In the genomic region with DNA sequence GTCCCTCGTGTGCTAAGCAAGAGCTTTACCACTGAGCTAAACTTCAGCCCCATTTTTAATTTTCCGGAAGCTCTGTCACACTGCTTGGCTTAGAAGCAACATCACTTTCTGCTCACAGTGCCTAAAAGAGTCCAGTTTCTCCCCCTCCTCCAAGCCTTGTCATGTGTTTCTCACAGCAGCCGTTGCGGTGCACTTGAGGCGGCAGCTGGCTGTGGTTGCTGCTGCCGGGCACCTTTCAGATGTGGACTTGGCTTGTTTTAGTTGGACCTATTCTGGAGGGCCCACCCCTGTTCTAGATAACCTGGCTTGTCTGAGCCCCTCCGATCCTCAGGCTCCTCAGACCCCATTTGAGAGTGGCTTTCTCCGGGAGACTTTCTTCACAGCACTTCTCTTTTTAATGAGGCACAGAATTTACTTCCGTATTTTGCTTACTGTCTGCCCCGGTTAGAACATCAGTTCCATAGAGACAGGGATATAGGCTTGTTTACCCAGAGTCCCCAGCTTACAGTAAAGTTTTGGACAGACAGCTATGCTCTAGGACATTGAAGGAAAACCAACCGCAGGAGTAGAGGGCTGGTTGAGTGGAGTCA, we compare ENCODE assay signal across 10 mouse cellular contexts. TPM values are rescaled to one million over a fixed set of nuclear protein-coding genes. Genes with fewer than 3 reads are reported as not detected.
DNase-seq lines count a peak whose midpoint lies in the region; ATAC-seq and TF ChIP-seq lines count a peak whose summit lies in the region.
"Had no signal": no experiment of that assay in that cellular context is flagged by ENCODE, and none has a peak within 500 bp of the region (broad histone marks: within the 10 kb centered on the region; RNA-seq: fewer than 3 reads in every experiment).

No protein-coding gene starts in this region.

- no peak for TF ChIP-seq CTCF in gastrocnemius, adult 2 months (IDR thresholded peaks at IDR 0.05)
- no peak for TF ChIP-seq CTCF in liver, postnatal 0 days (IDR thresholded peaks at IDR 0.05; ENCODE audit: low read depth)

- intact Hi-C loops in gastrocnemius, adult 2 months (cut with DNase I) = no loop called here

- H3K27me3 ChIP-seq in liver, postnatal 0 days (ENCODE audit: insufficient read depth, low read length) = no peaks in the 10 kb centered on the region
- H3K27me3 ChIP-seq in liver, embryonic 12.5 days (replicated peaks) = 0 out of 2 replicates have a peak, but pooled peaks cover 4% of the 10 kb centered on the region
- H3K27me3 ChIP-seq: liver, embryonic 13.5 days had no signal

- no peaks in the 10 kb centered on the region for H3K4me1 ChIP-seq in liver, postnatal 0 days (ENCODE audit: insufficient read depth)
- no peaks in the 10 kb centered on the region for H3K4me1 ChIP-seq in liver, embryonic 12.5 days
- H3K4me1 ChIP-seq: liver, embryonic 13.5 days had no signal

- TF ChIP-seq EP300 in liver, postnatal 0 days (IDR thresholded peaks at IDR 0.05; ENCODE audit: low read depth) = no peak

- peak; percentile 25; the same call in 1 of the 2 replicates for ATAC-seq in liver, postnatal 0 days
- no peak for ATAC-seq in liver, embryonic 12.5 days

- WGBS in liver, postnatal 0 days (ENCODE audit: insufficient replicate concordance) = 53% methylated on average over 11 of the region's 11 CpGs
- 60% methylated on average over 11 of the region's 11 CpGs for WGBS in liver, embryonic 12.5 days (ENCODE audit: insufficient replicate concordance)

- 0 out of 2 replicates have a peak overlapping the region, but pooled peaks have one; percentile 30 for H3K9ac ChIP-seq in liver, postnatal 0 days (replicated peaks)
- no peak overlapping the region for H3K9ac ChIP-seq in liver, embryonic 12.5 days
- H3K9ac ChIP-seq: liver, embryonic 13.5 days had no signal

- 0 out of 2 replicates have a peak, but pooled peaks cover 3% of the 10 kb centered on the region for H3K36me3 ChIP-seq in liver, postnatal 0 days (replicated peaks; ENCODE audit: insufficient read depth, low read length)
- H3K36me3 ChIP-seq in liver, embryonic 12.5 days = peaks cover 8% of the 10 kb centered on the region; the same call in 1 of the 2 replicates

- H3K4me2 ChIP-seq in liver, postnatal 0 days (ENCODE audit: low read depth, low read length) = peak overlapping the region; percentile 56
- no peak overlapping the region for H3K4me2 ChIP-seq in liver, embryonic 12.5 days
- H3K4me2 ChIP-seq: heart, embryonic 11.5 days; liver, embryonic 13.5 days had no signal

- no peaks in the 10 kb centered on the region for H3K9me3 ChIP-seq in liver, postnatal 0 days (ENCODE audit: low read length)
- H3K9me3 ChIP-seq in liver, embryonic 12.5 days (replicated peaks) = 0 out of 2 replicates have a peak, but pooled peaks cover 2% of the 10 kb centered on the region
- H3K9me3 ChIP-seq: liver, embryonic 13.5 days had no signal

- DNase-seq in gastrocnemius, adult 2 months = no peak
- no peak for DNase-seq in gastrocnemius, adult 18-20 months (ENCODE audit: low spot score)
- no peak for DNase-seq in liver, postnatal 0 days
- DNase-seq in monocyte, adult 2 months (ENCODE audit: low read depth in 1 of 2, low spot score in 2 of 2) = peak; percentile 37 to 61
- peak; percentile 18 for DNase-seq in thymus, postnatal 14 days
- DNase-seq in kidney, postnatal 10 days = no peak
- no peak for DNase-seq in embryo, embryonic 10 days (ENCODE audit: low spot score)
- DNase-seq: liver, embryonic 13.5 days had no signal

- H3K27ac ChIP-seq in gastrocnemius, adult 2 months = no peak overlapping the region
- H3K27ac ChIP-seq in liver, postnatal 0 days (ENCODE audit: low read depth) = 0 out of 2 replicates have a peak overlapping the region, but pooled peaks have one; percentile 60
- H3K27ac ChIP-seq in liver, embryonic 12.5 days = no peak overlapping the region
- H3K27ac ChIP-seq: liver, embryonic 13.5 days had no signal

- peak overlapping the region; percentile 17; the same call in 1 of the 2 replicates for H3K4me3 ChIP-seq in gastrocnemius, adult 2 months
- no peak overlapping the region for H3K4me3 ChIP-seq in liver, postnatal 0 days (ENCODE audit: low read depth, low read length)
- H3K4me3 ChIP-seq in liver, embryonic 12.5 days = no peak overlapping the region
- H3K4me3 ChIP-seq: liver, embryonic 13.5 days had no signal

RNA-seq across cellular contexts. Expression of gene Cpn1, which starts 20.8 kb away (rescaled TPM):
- total RNA-seq in gastrocnemius, adult 2 months (2021) = not detected
- under 1 TPM; 0.25 to 0.90 TPM for total RNA-seq in gastrocnemius, adult 18-20 months (2021)
- 110 and 118 TPM in 2 replicates for polyA plus RNA-seq in liver, postnatal 0 days (2015; fragmentation: Nextera tagmentation; extraction: Ambion mirVana)
- 42.8 and 45.8 TPM in 2 replicates for polyA plus RNA-seq in liver, embryonic 12.5 days (2016; fragmentation: Nextera tagmentation; extraction: Ambion mirVana)

RNA-seq across cellular contexts. Expression of gene Dnmbp, which starts 25.6 kb away (rescaled TPM):
- total RNA-seq in gastrocnemius, adult 2 months (2021) = 10 to 100 TPM in 1 of 2 experiments, 1 to 10 TPM in 1; 9.4 to 11.3 TPM
- total RNA-seq in gastrocnemius, adult 18-20 months (2021) = 10 to 100 TPM; 12.0 TPM
- polyA plus RNA-seq in liver, postnatal 0 days (2015; fragmentation: Nextera tagmentation; extraction: Ambion mirVana) = 4.0 and 4.8 TPM in 2 replicates
- polyA plus RNA-seq in liver, embryonic 12.5 days (2016; fragmentation: Nextera tagmentation; extraction: Ambion mirVana) = 3.9 and 4.2 TPM in 2 replicates

Comparison
In these comparisons a context has a peak if more than half of its experiments do, and no peak if none do; other contexts are left out.
1. DNase-seq: peak in monocyte, adult 2 months (2 of 2) and thymus, postnatal 14 days (single experiment); none in gastrocnemius, adult 2 months (single experiment), gastrocnemius, adult 18-20 months (single experiment), liver, postnatal 0 days (single experiment), kidney, postnatal 10 days (single experiment) and embryo, embryonic 10 days (single experiment).